Mouse (Mus musculus): ENCODE data around the gene Unc119.

The Unc119 gene

GRCm38 (mm10) chr11:78343381-78344327 lies at the start of gene Unc119:
Gene Unc119, plus strand, starts transcription at chr11:78343482.
- peak; percentile 67 for DNase-seq

DNA sequence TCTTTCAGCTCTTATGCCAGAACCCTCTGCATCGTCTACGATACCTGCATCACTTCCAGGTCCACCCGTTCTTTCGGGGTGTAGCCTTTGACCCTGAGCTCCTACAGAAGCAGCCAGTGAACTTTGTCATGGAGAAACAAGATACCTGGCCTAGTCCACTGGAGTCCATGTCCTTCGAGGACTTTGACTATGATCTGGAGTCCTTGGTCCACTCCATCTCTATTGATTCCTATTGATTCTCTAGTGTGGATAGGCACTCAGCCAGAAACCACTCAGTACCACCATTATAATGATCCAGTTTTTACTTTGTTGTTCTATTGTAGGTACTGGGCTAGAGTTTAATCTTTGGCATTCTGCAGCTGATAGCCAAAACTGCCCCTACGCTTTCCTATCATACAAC lies 48.7 kb upstream of the Unc119 start:
- no peak for DNase-seq

DNA sequence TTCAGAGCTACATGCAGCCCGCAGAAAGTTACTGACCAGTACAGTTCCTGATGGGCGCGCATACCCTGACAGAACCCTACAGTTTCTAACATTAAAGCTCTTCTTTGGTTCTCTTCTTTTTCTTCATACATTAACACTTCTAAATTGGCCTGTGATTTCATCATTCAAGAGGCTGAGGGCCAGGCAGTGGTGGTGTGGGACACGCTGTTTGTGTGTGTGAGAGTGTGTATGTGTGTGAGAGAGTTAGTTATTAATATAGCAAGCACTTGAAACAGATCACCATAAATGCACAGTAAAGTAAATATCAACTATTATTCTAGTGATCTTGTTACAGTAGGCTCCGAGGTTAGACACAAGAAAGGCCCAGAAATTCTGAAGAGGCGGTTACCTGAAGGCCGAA lies 42.4 kb upstream of the Unc119 start:
- DNase-seq, result no peak

- peak; percentile 86 for DNase-seq
These were observed 41.8 kb upstream of the Unc119 start, which contains the start of gene Spag5 for GRCm38 (mm10) chr11:78301357-78302084. Gene Spag5, plus strand, starts transcription at chr11:78301529.

DNA sequence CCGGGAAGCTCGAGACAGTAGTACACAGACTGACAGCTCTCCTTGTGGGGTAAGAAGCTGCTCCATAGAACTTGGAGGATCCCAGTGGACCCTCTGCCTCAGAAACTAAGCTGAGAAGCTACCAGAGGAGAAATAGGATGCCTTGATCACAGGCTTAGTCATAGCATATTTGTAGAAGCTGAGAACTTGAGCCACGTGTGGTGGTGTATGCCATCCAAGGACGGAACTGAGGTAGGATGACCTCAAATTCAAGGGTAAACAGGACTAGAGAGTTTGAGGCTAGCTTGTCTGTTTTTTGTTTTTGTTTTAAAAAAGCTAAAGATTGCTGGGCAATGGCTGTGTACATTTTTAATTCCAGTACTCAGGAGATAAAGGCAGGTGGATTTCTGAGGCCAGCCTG lies 38.0 kb upstream of the Unc119 start:
- no peak for DNase-seq

GRCm38 (mm10) chr11:78310861-78311511 lies 32.3 kb upstream of the Unc119 start:
- no peak for DNase-seq

- DNase-seq, result no peak
These were observed 29.6 kb upstream of the Unc119 start for GRCm38 (mm10) chr11:78313662-78314061.

GRCm38 (mm10) chr11:78318411-78318810 lies 24.9 kb upstream of the Unc119 start:
- no peak for DNase-seq

- no peak for DNase-seq
These were observed 21.0 kb upstream of the Unc119 start for GRCm38 (mm10) chr11:78322076-78322831.

DNA sequence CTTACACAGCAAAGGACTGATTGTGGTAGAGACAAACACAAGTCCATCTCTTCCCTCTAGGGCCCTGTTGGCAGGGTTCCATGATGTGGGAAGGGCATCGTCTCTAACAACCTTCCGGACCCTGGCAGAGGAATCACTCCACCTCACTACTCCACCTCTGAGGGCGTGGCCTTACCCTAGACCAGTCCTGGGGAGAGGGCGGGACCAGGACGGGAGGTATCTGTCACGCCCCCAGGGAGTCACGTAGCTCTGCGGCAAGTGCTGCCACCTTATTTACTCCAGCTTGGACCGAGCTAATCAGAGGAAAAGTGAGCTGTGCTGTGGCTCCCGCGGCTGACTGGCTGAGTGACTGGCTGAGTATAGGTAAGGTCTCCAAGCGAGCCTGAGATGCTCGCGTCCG lies 20.4 kb upstream of the Unc119 start, which contains the start of gene Aldoc:
Aldoc (plus strand) TSS at position 109 of the 400 bp plus-strand sequence.
- DNase-seq, result peak; percentile 58

DNA sequence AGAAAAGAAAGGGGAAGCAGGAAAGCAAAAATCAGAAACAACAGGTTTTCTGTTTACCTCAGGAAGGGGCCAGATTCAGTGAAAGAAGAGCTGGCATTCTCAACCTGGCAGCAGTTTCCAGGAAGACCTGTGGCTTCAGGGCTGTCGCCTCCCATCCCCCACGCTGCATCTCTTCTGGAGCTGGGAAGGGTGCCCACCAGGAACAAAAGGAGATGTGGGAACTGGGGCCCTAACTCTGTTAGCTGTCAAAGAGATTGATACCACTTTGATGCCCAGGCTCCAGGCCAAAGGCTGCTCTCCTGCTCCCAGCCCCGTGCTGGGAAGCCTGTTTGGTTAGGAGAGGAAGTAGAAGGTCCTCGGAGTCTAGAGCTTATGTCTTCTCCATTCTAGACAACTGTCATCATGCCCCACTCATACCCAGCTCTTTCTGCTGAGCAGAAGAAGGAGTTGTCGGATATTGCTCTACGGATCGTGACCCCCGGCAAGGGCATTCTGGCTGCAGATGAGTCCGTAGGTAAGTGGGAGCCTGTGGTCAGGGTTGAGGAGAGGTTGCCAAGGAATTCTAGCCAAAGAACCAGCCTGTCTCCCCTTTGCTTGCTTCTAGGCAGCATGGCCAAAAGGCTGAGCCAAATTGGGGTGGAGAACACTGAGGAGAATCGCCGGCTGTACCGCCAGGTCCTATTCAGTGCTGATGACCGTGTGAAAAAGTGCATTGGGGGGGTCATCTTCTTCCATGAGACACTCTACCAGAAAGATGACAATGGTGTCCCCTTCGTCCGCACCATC lies 19.1 kb upstream of the Unc119 start:
- DNase-seq, result peak; percentile 58

GRCm38 (mm10) chr11:78324965-78325364 lies 18.3 kb upstream of the Unc119 start:
- DNase-seq, result no peak

- DNase-seq, result no peak
These were observed 16.1 kb upstream of the Unc119 start for GRCm38 (mm10) chr11:78327215-78327614.

DNA sequence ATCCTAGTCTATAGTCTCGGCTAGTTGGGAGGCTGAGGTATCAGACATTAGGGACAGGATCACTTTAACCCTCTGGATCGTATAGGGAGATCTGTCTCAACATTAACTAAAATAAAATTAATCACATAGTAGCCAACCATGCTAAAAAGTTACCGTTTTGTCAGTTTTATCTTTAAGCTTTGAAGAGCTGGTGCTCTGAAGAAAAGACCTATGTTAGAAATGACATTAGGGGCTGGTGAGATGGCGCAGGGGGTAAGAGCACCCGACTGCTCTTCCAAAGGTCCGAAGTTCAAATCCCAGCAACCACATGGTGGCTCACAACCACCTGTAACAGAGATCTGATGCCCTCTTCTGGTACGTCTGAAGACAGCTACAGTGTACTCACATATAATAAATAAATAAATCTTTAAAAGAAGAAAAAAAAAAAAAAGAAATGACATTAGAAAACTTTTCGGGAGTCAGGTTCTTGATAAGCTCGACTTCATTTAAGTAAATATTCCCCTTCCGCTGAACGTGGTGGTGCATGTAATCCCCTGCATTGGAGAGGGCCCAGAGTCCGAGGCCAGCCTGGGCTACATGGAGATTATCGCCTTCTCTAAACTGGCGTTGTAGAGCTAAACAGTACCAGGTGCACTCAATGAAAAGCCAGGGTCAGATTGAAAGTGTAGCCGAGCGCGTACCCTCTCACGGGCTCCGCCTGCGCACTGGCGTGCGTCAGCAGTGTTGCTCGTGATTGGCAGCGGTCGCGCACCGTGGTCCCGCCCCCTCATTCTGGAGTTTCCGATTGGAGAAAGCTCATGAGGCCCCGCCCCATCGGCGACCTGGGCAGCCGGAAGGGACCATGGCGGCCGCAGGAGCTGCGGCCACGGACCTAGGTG lies 15.4 kb upstream of the Unc119 start, which contains the start of gene Pigs:
Pigs (plus strand) TSS at position 782 of the 878 bp plus-strand sequence.
- peak; percentile 95 for DNase-seq

DNA sequence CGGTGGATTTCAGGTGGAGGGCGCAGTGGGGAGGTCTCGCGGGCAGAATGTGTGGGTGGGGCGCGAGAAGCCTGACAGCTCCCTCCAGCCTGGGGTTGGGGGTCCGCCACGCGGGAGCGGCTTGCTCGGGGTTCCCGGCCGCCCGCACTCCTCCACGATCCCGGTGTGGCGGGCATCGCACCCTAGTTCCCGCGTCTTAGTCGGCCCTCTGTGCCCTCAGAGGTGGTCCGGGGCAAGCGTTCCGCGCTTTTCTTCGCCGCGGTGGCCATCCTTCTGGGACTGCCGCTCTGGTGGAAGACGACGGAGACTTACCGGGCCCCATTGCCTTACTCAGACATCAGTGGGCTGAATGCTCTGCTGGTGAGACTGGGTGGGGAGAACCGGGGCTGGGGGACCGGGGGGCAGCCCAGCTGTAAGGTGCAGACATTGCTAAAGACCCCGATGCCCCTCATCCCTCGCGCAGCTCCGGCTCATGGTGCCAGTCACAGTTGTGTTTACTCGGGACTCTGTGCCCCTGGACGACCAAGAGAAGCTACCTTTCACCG lies 14.7 kb upstream of the Unc119 start:
- DNase-seq, result no peak

- DNase-seq, result no peak
These were observed 10.6 kb upstream of the Unc119 start for GRCm38 (mm10) chr11:78332676-78333075.

- no peak for DNase-seq
These were observed 9.3 kb upstream of the Unc119 start for GRCm38 (mm10) chr11:78333992-78334391.

DNA sequence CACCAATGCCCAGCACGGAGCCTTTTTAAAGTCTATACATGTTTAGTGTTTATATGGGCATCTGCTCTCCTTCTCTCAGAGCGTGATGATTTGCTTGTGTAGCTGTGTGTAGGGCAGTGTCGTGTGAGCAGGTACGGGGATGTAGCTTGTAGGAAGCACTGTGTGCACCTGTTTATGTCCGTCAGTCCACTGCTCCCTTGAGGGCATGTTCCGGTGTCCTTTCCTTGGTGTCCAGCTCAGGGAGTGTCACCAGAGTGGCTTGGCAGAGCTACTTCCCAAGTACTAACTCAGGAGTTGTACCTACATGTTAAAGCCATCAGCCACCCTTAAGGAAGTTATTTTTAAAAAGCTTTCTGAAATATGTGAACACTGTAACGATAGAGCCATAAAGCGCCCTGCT lies 6.2 kb upstream of the Unc119 start:
- no peak for DNase-seq

DNA sequence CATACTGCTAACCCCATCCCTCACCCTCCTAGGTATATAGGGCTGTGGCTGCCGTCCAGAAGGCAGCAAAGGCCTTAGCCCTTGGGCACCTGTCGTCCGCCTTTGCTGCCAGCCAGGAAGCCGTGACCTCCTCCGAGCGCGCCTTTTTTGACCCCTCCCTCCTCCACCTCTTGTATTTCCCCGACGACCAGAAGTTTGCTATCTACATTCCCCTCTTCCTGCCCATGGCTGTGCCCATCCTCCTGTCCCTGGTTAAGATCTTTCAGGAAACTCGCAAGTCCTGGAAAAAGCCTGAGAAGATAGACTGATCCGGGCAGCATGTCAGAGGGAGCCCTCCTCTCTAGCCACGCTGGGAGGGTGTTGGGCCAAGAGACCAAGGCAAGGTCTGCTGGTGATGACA lies 1.6 kb upstream of the Unc119 start:
- no peak for DNase-seq

DNA sequence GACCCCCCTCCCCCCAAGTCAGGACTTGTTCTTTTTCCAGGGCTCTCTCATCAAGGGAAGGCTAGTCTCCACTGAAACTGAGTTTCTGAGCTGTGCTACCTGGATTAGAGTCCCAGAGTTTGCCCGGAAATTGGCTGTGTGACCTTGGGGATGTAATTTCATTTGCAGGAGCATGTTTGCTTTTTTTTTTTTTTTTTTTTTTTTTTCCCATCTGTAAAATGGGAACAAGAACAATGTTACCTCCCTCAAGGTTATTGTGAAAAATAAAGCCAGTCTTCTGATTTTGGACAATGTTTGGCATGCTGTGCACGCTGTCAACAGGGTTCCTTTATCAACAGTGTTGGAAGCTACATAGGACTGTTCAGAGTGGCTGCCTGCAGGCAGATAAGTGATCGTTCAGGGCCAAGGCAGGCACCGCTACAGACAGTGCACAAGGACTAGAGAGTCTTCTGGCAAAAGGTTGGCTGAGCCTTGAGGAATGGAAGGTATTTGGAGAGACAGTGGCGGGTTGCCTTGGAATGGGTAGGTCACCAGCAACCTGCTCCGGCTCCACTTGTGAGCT lies 1.1 kb downstream of the Unc119 start:
- DNase-seq, result no peak

Measured in right cerebral cortex, postnatal 14 days (tissue).